Mouse (Mus musculus) macrophage (primary cell): ENCODE results near the gene Naglu. TPM values are rescaled to one million over a fixed set of nuclear protein-coding genes. Genes with fewer than 3 reads are reported as not detected.

Source experiments
- H3K27ac ChIP-seq: fragments of 350-480 bp; formaldehyde crosslinking; 2 replicates; pipeline ENCODE4 v1.9.0; 2021
- H3K36me3 ChIP-seq: fragments of 350-480 bp; formaldehyde crosslinking; 2 replicates; pipeline ENCODE4 v1.9.0; 2021; ENCODE audit errors: inconsistent target
- H3K4me3 ChIP-seq: fragments of 350-480 bp; formaldehyde crosslinking; 2 replicates; pipeline ENCODE4 v1.9.0; 2021; ENCODE audit errors: inconsistent target
- H3K79me2 ChIP-seq: fragments of 350-480 bp; formaldehyde crosslinking; 2 replicates; pipeline ENCODE4 v1.9.0; 2021; ENCODE audit errors: inconsistent target
- WGBS: methylation state at CpG from one replicate; pipeline ENCODE4 v1.1.7; 2026; ENCODE audit warnings: inconsistent platforms; ENCODE audit not compliant: missing documents; 5-methylcytosine and 5-hydroxymethylcytosine counted together
- polyA plus RNA-seq: library from polyadenylated mRNA; stranded (reverse); fragments of 250-400 nt; gene quantifications from 3 replicates; pipeline ENCODE4 v1.2.4, GENCODE M21; 2018; ENCODE audit warnings: inconsistent platforms

Gene Naglu
- polyA plus RNA-seq, 1 experiment from 2014 or later = 71.6 TPM

DNA sequence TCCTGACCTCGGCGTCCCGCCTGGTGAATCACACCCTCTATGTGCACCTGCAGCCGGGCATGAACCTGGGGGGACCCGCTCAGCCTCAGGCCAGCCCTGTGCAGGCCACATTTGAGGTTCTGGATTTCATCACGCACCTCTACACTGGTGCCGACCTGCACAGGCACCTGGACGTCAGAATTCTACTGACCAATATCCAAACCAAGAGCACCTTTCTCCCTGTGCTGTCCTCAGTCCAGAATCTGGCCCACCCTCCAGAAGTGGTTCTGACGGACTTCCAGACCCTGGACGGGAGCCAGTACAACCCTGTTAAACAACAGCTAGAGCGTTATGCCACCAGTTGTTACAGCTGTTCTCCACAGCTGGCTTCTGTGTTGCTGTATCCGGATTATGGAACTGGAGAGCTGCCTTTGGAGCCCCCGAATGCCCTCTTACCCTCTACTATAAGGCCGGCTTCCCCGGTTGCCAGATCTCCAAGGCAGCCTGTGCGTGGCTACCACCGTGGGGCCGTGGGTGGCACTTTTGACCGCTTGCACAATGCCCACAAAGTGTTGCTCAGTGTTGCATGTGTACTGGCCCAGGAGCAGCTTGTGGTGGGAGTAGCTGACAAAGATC is 13.4 kb downstream of the Naglu start:
- peak overlapping the region; percentile 95 for H3K4me3 ChIP-seq
- H3K79me2 ChIP-seq = peaks cover 10% of the 10 kb centered on the region
- peak overlapping the region; percentile 90 for H3K27ac ChIP-seq
- H3K36me3 ChIP-seq = no peaks in the 10 kb centered on the region
- 11% methylated on average over 19 of the region's 19 CpGs for WGBS

DNA sequence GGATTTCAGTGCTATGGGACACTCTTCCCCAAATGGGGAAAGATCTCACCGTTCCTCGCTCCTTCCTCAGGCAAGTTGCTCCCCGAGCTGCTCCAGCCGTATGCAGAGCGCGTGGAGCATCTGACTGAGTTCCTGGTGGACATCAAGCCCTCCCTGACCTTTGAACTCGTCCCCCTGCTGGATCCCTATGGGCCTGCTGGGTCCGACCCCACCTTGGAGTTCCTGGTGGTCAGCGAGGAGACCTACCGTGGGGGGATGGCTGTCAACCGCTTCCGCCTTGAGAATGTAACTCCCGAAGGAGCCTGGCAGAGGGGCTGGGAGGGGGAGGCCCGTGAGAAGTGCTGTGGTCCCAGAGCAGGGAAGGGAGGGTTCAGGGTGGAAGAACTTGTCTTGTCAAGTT is 14.4 kb downstream of the Naglu start:
- Histone ChIP-seq H3K36me3 (no peaks in the 10 kb centered on the region; the same call in 1 of the 2 replicates), H3K4me3 (no peak overlapping the region), H3K27ac (no peak overlapping the region), H3K79me2 (peaks cover 15% of the 10 kb centered on the region)
- 91% methylated on average over 14 of the region's 14 CpGs for WGBS

DNA sequence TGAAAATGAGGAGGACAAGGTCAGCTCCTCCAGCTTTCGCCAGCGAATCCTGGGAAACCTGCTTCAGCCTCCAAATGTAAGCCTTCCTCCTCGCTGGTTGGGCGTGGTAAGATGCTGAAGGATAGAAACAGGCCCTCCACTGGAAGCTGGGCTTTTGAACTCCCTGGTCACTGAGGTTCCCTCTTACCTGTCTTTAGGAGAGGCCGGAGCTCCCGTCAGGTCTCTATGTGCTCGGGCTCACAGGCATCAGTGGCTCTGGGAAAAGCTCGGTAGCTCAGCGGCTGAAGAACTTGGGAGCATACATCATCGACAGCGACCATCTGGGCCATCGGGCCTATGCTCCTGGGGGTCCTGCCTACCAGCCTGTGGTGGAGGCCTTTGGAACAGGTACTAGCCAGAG is 15.0 kb downstream of the Naglu start:
- Histone ChIP-seq H3K36me3 (peaks cover 4% of the 10 kb centered on the region), H3K79me2 (peaks cover 15% of the 10 kb centered on the region), H3K27ac (no peak overlapping the region), H3K4me3 (no peak overlapping the region)
- 94% methylated on average over 12 of the region's 12 CpGs for WGBS

DNA sequence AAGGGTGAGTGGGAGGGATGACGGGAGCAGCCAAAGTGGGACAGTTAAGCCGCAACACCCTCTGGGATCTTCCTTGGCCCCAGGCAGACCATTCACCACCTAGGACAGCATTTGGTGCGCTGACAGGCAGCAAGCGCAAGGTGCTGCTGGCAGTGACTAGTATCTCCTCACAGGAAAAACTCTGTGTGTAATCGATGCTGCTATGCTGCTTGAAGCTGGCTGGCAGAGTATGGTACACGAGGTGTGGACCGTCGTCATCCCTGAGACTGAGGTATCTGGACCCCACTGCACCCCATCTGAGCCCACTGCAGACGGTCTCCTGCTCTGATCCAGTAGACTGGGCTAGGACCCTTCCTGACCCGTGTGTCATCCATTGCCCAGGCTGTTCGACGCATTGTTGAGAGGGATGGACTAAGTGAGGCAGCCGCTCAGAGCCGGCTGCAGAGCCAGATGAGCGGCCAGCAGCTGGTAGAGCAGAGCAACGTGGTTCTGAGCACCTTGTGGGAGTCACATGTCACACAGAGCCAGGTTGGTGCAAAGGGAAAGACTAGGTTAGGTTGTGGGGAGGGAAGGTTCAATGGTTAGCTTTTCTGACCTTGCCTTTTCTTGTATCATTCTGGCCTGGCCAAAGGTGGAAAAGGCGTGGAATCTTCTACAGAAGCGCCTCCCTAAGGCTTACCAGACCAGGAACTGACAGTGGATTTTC is 16.0 kb downstream of the Naglu start:
- Histone ChIP-seq H3K4me3 (no peak overlapping the region), H3K36me3 (peaks cover 14% of the 10 kb centered on the region), H3K79me2 (peaks cover 15% of the 10 kb centered on the region), H3K27ac (peak overlapping the region; percentile 62; the same call in 1 of the 2 replicates)
- WGBS = 96% methylated on average over 18 of the region's 18 CpGs

DNA sequence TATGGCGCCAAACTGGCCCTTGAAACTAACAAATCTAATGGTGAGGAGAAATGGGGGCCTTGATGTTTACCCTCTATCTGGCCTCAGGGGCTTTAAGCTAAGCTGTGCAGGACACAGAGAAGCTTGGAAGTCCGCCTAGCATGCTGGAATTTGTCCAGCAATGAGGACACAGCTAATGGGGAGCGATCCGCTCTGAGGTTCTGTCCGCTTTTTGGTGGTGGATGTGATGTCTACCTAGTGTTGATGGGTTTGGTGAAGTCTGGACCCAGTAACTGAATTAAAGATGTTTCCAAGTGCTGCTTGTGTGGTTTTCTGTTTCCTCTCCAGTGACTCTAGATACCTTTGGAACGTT is 16.5 kb downstream of the Naglu start:
- peak overlapping the region; percentile 62 for H3K27ac ChIP-seq
- WGBS = 84% methylated on average over 6 of the region's 6 CpGs
- H3K36me3 ChIP-seq = peaks cover 19% of the 10 kb centered on the region
- peak overlapping the region; percentile 83 for H3K4me3 ChIP-seq
- H3K79me2 ChIP-seq = peaks cover 15% of the 10 kb centered on the region

DNA sequence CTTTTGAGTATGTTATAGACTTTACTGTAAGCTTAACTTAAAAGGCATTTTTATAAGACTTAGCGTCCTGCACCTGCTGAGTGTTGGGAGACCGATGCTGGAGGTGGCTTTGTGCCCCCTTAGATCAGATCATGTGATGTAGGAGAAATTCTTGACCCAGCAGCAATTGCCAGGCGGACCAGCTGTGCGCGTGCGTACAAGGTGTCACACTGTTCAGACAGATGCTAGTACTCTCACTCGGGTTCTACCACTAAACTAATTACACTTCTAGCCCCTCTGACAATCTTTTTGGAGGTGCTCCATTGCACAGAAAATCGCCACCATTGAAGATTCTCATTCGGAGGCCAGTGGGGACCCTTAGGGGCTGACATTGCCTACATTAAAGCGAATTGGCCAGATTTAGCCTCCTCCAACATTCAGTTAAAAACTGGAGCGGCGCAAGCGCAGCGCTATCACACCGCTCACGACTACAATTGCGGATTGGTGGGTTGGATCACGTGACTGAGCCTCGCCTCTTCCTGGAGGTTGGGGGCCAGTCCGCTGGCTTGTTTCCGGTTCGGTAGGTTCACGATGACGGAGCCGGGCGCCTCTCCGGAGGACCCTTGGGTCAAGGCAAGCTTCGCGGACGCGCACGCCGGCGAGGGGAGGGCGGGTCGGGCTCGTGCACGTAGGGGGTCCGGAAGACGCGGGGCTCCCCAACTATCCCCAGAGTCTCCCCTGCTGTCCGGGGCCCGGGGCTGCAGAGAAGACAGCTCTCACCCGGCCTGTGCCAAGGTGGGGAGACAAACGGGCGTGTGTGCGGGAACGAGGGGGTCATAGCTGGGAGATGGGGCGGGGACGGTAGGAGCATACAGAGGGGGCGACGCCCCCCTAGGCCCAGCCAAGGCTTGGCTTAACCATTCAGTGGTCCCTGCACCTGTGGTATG is 17.2 kb downstream of the Naglu start, which contains the start of gene Mlx:
TSS of gene Mlx (plus strand) at position 522 of the 926 bp plus-strand sequence.
- under 1% methylated on average over 50 of the region's 52 CpGs for WGBS
- Histone ChIP-seq H3K79me2 (peaks cover 15% of the 10 kb centered on the region), H3K36me3 (peaks cover 25% of the 10 kb centered on the region), H3K27ac (peak within 1 kb of the TSS; percentile 62), H3K4me3 (peak within 1 kb of the TSS; percentile 83)

DNA sequence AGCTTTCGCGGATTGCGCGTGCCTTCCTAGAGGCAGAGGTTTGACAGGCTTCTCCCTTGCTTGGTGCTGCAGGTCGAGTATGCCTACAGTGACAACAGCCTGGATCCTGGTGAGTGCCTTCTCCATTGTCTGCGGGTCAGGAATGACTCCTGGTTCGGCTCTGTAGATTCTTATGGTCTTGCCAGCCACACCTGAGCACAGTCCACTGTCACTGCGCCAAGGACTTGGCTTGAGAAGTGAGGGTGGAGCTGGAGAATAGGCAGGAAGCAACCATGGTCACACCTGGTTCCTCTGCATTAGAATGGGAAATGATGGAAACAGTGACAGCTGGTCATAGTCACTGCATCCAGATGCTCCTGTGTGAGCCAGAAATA is 17.9 kb downstream of the Naglu start:
- peak overlapping the region; percentile 83 for H3K4me3 ChIP-seq
- peaks cover 15% of the 10 kb centered on the region for H3K79me2 ChIP-seq
- H3K36me3 ChIP-seq = peaks cover 32% of the 10 kb centered on the region
- 11% methylated on average over 8 of the region's 8 CpGs for WGBS
- H3K27ac ChIP-seq = peak overlapping the region; percentile 57

DNA sequence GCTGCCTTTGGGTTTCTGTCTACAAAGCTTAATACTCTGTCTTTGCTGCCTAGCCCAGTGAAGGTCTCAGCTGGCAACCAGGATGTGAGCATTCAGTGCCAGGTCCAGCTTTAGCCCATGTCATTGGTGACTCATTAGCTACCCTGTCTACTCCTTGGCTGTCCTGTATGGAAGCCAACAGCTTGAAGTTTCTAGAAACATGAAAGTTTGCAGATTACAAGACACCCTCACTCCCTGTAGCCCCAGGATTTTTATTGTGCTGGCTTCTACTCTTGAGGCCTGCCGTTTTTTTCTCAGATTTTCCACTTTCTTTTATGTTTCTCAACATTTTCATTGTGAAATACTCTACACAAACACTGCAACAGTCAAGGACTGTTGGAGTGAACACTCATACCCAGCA is 20.1 kb downstream of the Naglu start:
- WGBS = 43% methylated on average over 1 of the region's 1 CpGs
- Histone ChIP-seq H3K79me2 (peaks cover 15% of the 10 kb centered on the region), H3K4me3 (no peak overlapping the region), H3K27ac (no peak overlapping the region), H3K36me3 (peaks cover 33% of the 10 kb centered on the region)

DNA sequence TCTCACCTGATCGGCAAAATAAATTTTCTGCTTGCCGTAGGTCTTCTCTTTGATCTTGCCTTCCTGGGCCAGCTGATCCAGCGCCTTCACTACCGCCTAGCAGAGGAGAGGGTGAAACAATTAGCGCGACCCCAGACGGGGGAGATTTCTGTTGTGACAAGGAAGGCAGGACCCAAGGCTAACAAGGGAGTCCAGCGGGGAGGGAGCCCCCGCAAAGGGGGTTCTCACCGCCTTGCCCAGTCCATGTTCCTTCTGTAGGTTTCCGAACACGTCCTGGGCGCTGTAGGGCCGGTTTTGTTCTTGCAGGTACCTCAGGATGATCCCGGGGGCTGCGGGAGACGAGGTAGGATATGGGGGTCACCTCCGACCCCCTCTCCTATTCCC is 25.1 kb downstream of the Naglu start:
- Histone ChIP-seq H3K79me2 (no peaks in the 10 kb centered on the region), H3K4me3 (peak overlapping the region; percentile 77), H3K36me3 (peaks cover 52% of the 10 kb centered on the region), H3K27ac (peak overlapping the region; percentile 86)
- WGBS = 2% methylated on average over 17 of the region's 18 CpGs

DNA sequence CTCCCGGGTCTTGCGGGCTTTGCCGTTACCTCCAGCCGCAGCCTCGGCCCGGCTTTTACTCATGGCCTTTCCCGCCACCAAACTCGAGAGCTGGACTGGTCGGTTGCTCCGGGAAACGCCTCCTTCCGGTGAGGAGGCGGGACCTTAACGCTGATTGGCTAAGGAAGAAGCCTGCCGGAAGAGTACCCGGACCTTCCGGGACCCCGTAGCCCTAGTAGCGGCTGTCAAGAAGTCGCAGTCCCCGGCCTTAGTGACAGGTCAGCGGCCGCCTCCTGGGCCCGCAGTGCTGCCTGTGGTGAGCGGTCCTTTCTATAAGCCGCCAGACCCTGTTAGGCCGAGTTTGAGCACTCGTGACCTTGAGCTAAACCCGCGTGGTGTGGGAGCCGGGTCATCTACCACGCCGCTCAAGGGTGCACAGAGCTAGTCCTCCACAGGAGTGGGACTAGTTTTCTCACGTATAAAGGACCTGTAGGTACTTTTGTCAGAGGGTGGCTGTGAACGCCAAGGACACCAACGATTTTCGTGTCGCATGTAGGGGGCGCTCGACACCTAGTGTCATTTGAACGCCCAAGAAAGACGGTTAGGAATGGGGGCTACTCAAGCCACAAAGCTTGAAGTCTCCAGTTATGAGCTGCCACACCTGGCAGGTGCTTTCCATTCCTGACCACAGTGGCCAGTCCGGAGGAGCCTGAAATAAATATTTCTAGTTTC is 25.7 kb downstream of the Naglu start, which contains the start of gene Psmc3ip:
TSS of gene Psmc3ip (minus strand) at position 123 of the 711 bp plus-strand sequence.
- H3K79me2 ChIP-seq = no peaks in the 10 kb centered on the region
- peaks cover 52% of the 10 kb centered on the region for H3K36me3 ChIP-seq
- under 1% methylated on average over 41 of the region's 43 CpGs for WGBS
- H3K27ac ChIP-seq = peak within 1 kb of the TSS; percentile 86
- H3K4me3 ChIP-seq = peak within 1 kb of the TSS; percentile 77

DNA sequence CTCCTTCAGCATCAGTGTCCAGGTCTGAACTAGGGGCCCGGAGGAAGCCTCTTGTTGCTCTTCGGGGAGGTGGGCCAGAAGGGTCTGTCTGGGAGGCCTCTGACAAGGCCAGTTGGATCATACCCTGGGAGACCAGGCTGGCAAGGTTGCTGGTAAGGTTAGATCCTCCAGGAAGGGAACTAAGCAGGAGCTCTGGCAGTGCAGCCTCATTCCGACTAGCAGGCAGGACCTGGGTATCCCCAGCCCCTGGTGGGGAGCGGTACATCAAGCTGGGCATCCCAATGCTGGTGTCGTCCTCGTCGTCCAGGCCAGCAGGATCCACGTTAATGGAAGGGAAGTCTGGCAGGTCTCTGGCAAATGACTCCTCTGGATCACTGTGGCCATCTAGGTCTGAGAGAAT is 28.4 kb downstream of the Naglu start:
- WGBS = 87% methylated on average over 8 of the region's 8 CpGs
- H3K4me3 ChIP-seq = no peak overlapping the region
- peaks cover 56% of the 10 kb centered on the region for H3K36me3 ChIP-seq
- peaks cover 4% of the 10 kb centered on the region; the same call in 1 of the 2 replicates for H3K79me2 ChIP-seq
- H3K27ac ChIP-seq = no peak overlapping the region

DNA sequence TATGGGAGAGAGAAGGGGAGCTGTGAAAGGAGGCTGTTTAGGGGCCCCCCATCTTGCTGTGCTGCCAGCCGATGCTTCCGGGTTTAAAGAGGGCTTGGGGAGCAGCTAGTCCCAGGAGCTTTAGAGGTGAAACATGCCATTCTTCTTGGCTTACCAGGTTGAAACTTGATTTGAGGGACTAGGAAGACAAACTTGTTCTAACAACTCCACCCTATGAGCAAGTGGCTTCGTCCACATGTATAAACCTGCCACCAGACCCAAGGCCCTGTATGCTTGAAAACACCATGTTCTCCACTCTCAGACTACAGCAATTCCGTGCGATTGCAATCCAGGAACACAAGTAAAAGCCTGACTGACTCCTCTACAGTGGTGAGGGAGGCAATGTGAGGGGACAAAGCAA is 33.2 kb downstream of the Naglu start:
- WGBS = 100% methylated on average over 5 of the region's 5 CpGs
- Histone ChIP-seq H3K4me3 (no peak overlapping the region), H3K79me2 (peaks cover 47% of the 10 kb centered on the region), H3K27ac (no peak overlapping the region), H3K36me3 (peaks cover 80% of the 10 kb centered on the region)

DNA sequence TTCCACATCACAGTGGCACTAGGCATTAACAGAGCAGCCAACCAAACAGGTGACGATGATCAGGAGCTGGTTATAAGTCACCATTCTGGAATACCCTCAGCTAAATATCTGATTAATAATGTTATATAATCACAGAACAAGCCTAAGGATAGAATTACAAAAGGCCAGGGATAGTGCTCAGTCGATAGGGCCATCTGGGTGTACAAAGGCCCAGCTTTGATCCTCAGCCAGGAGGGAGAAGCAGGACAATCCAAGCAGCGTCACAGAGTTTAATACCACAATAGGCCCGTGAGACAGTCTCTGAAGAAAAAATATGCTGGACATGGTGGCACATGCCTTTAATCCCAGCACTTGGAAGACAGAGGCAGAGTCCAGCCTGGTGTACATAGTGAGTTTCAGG is 39.5 kb downstream of the Naglu start:
- peaks cover 100% of the 10 kb centered on the region for H3K79me2 ChIP-seq
- H3K4me3 ChIP-seq = no peak overlapping the region
- no peak overlapping the region for H3K27ac ChIP-seq
- 87% methylated on average over 4 of the region's 4 CpGs for WGBS
- peaks cover 18% of the 10 kb centered on the region; the same call in 1 of the 2 replicates for H3K36me3 ChIP-seq

DNA sequence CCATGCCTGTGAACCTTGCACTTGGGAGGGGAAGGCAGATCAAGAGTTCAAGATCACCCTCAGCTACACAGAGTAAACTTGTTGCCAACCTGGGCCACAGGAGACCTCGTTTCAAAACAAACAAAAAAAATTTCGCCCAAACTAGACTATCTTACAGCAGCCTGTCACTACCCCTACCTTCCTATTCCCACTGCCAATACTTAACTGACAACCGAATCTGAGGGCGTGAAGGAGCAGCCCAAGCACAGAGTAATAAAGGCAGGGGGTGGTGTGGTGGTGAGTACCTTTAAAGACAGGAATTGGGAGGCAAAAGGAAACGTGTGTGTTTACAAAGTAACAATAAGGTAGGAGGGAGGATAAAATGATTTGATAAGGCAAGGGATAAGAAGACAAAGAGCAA is 40.9 kb downstream of the Naglu start:
- 95% methylated on average over 5 of the region's 5 CpGs for WGBS
- H3K4me3 ChIP-seq = no peak overlapping the region
- peaks cover 6% of the 10 kb centered on the region; the same call in 1 of the 2 replicates for H3K36me3 ChIP-seq
- H3K27ac ChIP-seq = no peak overlapping the region
- H3K79me2 ChIP-seq = peaks cover 98% of the 10 kb centered on the region
